Comparison of ENCODE assay signal across 25 mouse cellular contexts in the genomic region with DNA sequence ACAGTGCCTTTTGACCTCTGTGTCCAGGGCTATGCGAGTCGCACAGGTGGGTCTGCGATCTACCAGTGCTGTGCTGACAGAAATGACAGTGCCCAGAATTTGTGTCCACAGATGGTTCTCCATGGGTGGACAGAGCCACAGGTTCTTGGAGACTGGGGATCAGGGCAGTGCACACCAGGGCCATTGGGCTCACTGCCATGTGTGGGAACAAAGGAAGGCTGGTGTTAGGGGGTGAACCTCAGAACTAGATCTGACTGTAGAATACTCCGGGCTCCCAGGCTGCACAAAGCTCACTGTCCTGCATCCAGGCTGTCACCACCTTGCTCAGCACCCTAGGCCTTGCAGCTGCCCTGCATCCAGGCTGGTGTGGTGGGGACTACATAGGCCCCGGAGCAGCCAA. TPM values are rescaled to one million over a fixed set of nuclear protein-coding genes. Genes with fewer than 3 reads are reported as not detected.
DNase-seq lines count a peak whose midpoint lies in the region; ATAC-seq and TF ChIP-seq lines count a peak whose summit lies in the region.
"Had no signal": no experiment of that assay in that cellular context is flagged by ENCODE, and none has a peak within 500 bp of the region (broad histone marks: within the 10 kb centered on the region; RNA-seq: fewer than 3 reads in every experiment).

No protein-coding gene starts in this region.

- 0 out of 2 replicates have a peak, but pooled peaks have one; percentile 9 for TF ChIP-seq POLR2A in bone marrow, adult 2 months (IDR thresholded peaks at IDR 0.05; ENCODE audit: borderline replicate concordance, control insufficient read depth, low read depth, low read length)

- no peak for ATAC-seq in forebrain, embryonic 11.5 days (replicated peaks; ENCODE audit: low FRiP score)
- ATAC-seq: forebrain, embryonic 16.5 days; intestine, postnatal 0 days had no signal

- H3K4me2 ChIP-seq in forebrain, embryonic 11.5 days (ENCODE audit: low read depth, low read length, severe bottlenecking), result no peak overlapping the region
- H3K4me2 ChIP-seq: heart, embryonic 11.5 days; midbrain, embryonic 15.5 days; neural tube, embryonic 13.5 days had no signal

- H3K9ac ChIP-seq in forebrain, embryonic 11.5 days (ENCODE audit: low read length), result no peak overlapping the region
- H3K9ac ChIP-seq: midbrain, embryonic 15.5 days had no signal

- H3K9me3 ChIP-seq in forebrain, embryonic 11.5 days (ENCODE audit: control insufficient read depth, low read length), result no peaks in the 10 kb centered on the region
- H3K9me3 ChIP-seq: megakaryocyte, embryonic 14.5 days; midbrain, embryonic 15.5 days; neural tube, embryonic 13.5 days had no signal

- peak overlapping the region; percentile 91 for H3K27ac ChIP-seq in layer of hippocampus, adult 2 months
- no peak overlapping the region for H3K27ac ChIP-seq in bone marrow, adult 2 months (ENCODE audit: control insufficient read depth, insufficient read depth, low read depth, low read length, poor library complexity)
- no peak overlapping the region for H3K27ac ChIP-seq in forebrain, embryonic 11.5 days (ENCODE audit: low read depth, low read length)

- no peaks in the 10 kb centered on the region; the same call in 1 of the 2 replicates for H3K4me1 ChIP-seq in bone marrow, adult 2 months (ENCODE audit: control insufficient read depth, insufficient read depth, low read length)
- peaks cover 5% of the 10 kb centered on the region for H3K4me1 ChIP-seq in forebrain, embryonic 11.5 days (replicated peaks; ENCODE audit: control insufficient read depth, insufficient read depth, low read length)

- TF ChIP-seq CTCF in layer of hippocampus, adult 2 months (conservative IDR thresholded peaks at IDR 0.05), result no peak
- no peak for TF ChIP-seq CTCF in bone marrow, adult 2 months (IDR thresholded peaks at IDR 0.05; ENCODE audit: control insufficient read depth, insufficient read depth, low read length)

- no peaks in the 10 kb centered on the region for H3K27me3 ChIP-seq in forebrain, embryonic 11.5 days (ENCODE audit: control insufficient read depth, insufficient read depth, low read length)
- H3K27me3 ChIP-seq: megakaryocyte, embryonic 14.5 days; midbrain, embryonic 15.5 days; neural tube, embryonic 13.5 days had no signal

- 90% methylated on average over 5 of the region's 5 CpGs for WGBS in bone marrow, adult 2 months
- 97% methylated on average over 5 of the region's 5 CpGs for WGBS in forebrain, embryonic 11.5 days

- no peak overlapping the region for H3K4me3 ChIP-seq in layer of hippocampus, adult 2 months
- no peak overlapping the region for H3K4me3 ChIP-seq in bone marrow, adult 2 months (replicated peaks; ENCODE audit: control insufficient read depth, low read depth, low read length)
- no peak overlapping the region for H3K4me3 ChIP-seq in forebrain, embryonic 11.5 days (ENCODE audit: low read depth, low read length)
- H3K4me3 ChIP-seq: left cerebral cortex, adult 2 months; megakaryocyte, embryonic 14.5 days; midbrain, embryonic 15.5 days; neural tube, embryonic 13.5 days had no signal

- peak; percentile 63 for DNase-seq in cerebellum, adult 11 months
- DNase-seq in cerebellum, adult 8-10 months, result no peak
- no peak for DNase-seq in layer of hippocampus, adult 2 months (ENCODE audit: low spot score in 2 of 2)
- no peak for DNase-seq in layer of hippocampus, adult 9-10 months (ENCODE audit: low spot score)
- DNase-seq in cerebellum, adult 9-10 months, result peak; percentile 70
- DNase-seq in forebrain, embryonic 11.5 days (ENCODE audit: low spot score), result no peak
- DNase-seq in heart, adult 18-20 months, result no peak
- DNase-seq: adrenal gland, postnatal 25 days; embryo, embryonic 11 days; gastrocnemius, postnatal 10 days; heart, postnatal 14 days; kidney, postnatal 36 days; lung, adult 18-20 months; thymus, adult 2 months; thymus, postnatal 4 days had no signal

- H3K36me3 ChIP-seq in forebrain, embryonic 11.5 days (ENCODE audit: control insufficient read depth, insufficient read depth, low read length), result no peaks in the 10 kb centered on the region
- H3K36me3 ChIP-seq: midbrain, embryonic 15.5 days had no signal

RNA-seq across cellular contexts. Expression of gene Crtc1, which starts 29.1 kb away (rescaled TPM):
- 100 to 1,000 TPM; 191 to 208 TPM for total RNA-seq in layer of hippocampus, adult 2 months (2021)
- 5.0 and 6.1 TPM in 2 replicates for polyA plus RNA-seq in bone marrow, adult 2 months (2011; ENCODE audit: insufficient read depth, insufficient read length, low replicate concordance, missing spikeins)
- 16.3 and 18.1 TPM in 2 replicates for polyA plus RNA-seq in forebrain, embryonic 11.5 days (2014; fragmentation: Nextera tagmentation; extraction: Ambion mirVana)
- total RNA-seq in heart, adult 18-20 months (2021), result 1 to 10 TPM; 7.8 to 9.0 TPM

RNA-seq across cellular contexts. Expression of gene Comp, which starts 36.9 kb away (rescaled TPM):
- total RNA-seq in layer of hippocampus, adult 2 months (2021), result under 1 TPM; 0.29 to 0.56 TPM
- 19.6 TPM in 1 of 2 replicates, not detected in the other for polyA plus RNA-seq in bone marrow, adult 2 months (2011; ENCODE audit: insufficient read depth, insufficient read length, low replicate concordance, missing spikeins)
- polyA plus RNA-seq in forebrain, embryonic 11.5 days (2014; fragmentation: Nextera tagmentation; extraction: Ambion mirVana), result 0.56 TPM in 1 of 2 replicates, not detected in the other
- total RNA-seq in heart, adult 18-20 months (2021), result 1 to 10 TPM; 5.1 to 6.6 TPM
- total RNA-seq: granulocyte monocyte progenitor cell, adult 5-6 weeks; liver, adult 2 months had no signal
- polyA plus RNA-seq: liver, adult 2 months had no signal

RNA-seq across cellular contexts. Expression of gene Upf1, which starts 57.2 kb away (rescaled TPM):
- 10 to 100 TPM; 67.7 to 68.7 TPM for total RNA-seq in layer of hippocampus, adult 2 months (2021)
- 20.2 and 39.1 TPM in 2 replicates for polyA plus RNA-seq in bone marrow, adult 2 months (2011; ENCODE audit: insufficient read depth, insufficient read length, low replicate concordance, missing spikeins)
- 25.6 and 25.8 TPM in 2 replicates for polyA plus RNA-seq in forebrain, embryonic 11.5 days (2014; fragmentation: Nextera tagmentation; extraction: Ambion mirVana)
- 10 to 100 TPM; 46.1 to 46.8 TPM for total RNA-seq in heart, adult 18-20 months (2021)

Comparison
In these comparisons a context has a peak if more than half of its experiments do, and no peak if none do; other contexts are left out.
1. DNase-seq: peak in cerebellum, adult 11 months (single experiment) and cerebellum, adult 9-10 months (single experiment); none in cerebellum, adult 8-10 months (single experiment), layer of hippocampus, adult 2 months (0 of 2), layer of hippocampus, adult 9-10 months (single experiment), forebrain, embryonic 11.5 days (single experiment) and heart, adult 18-20 months (0 of 2).
2. RNA of gene Crtc1, which starts 29.1 kb away (total RNA-seq): 191 to 208 TPM in layer of hippocampus, adult 2 months; 7.8 to 9.0 TPM in heart, adult 18-20 months; every median in the first group is over 10 times any median in the second.